Mouse (Mus musculus) cerebellum, adult 11-12 months (tissue): ENCODE measurements around the gene Setd1b.
A peak's percentile ranks its signal among the peaks of the same experiment; 100 is the strongest.

Experiments used
- DNase-seq: peaks from one replicate; pipeline ENCODE4 v3.0.0; 2022

Gene Setd1b

DNA sequence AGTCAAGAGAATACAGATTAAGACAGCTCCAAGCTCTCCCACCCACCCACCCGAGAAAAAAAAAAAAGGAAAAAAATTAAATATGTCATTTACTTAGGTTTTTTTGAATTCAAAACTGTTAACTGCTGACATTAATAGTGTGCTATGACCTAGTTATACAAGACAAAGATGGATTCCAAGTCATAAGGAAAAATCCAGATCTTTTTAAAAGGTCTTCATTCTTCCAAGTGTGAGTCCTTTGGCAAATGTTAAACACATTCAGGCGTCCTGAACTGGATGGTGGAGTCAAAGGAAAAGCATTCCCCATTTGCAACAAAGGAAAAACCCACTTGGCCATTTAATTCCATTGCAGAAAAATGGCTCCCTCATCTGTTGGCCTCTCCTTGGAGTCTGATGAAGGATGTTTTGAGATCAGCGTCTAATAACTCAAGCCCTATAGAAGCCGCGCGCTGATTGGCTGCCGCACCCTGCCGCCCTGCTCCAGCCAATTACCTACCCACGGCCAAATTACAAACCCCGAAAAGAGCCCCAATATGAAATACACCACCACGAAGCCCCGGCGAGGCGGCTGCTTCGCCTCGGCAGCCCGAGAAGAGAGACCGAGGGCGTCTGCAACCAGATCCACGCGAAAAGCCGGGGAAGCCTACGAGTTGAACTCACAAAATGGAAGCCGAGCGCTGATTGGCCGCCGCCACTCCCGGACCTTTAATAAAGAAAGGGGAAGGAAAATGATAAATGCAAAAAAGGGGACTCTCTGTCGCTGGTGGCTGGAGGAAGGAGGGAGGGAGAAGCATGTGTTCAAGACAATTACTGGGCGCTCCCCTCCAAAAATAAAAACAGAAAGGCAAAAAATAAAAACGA, 1.1 kb upstream of the Setd1b start:
- DNase-seq, result peak; percentile 95

DNA sequence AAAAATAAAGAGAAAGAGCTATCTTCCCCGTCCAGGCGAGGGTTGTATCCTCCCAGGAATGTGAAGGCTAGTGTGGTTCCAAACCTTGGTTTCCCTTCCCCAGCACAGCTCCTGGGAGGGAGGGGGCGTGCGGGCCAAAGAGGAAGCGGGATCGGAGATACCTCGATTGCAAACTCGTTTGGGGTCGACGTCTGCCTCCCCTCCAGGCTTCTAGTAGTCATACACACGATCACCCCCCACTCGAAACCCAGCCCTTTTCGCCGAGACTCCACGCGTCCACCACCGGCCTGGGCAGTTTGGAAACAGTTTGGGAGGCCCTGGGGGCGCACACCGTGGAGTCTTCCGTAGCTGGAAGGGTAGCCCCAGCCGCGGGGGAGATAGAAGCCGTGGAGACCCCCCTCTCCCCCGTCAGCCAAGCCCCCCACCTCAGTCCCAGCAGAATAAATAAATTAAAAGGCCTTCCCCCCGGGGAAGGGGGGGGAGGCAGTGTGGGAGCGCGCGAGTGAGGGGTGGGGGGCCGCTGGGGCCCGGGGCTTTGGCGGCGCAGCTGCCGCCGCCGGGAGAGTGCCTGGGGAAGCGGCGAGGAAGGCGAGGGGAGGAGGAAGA, 335 bp upstream of the Setd1b start:
- peak; percentile 77 for DNase-seq

DNA sequence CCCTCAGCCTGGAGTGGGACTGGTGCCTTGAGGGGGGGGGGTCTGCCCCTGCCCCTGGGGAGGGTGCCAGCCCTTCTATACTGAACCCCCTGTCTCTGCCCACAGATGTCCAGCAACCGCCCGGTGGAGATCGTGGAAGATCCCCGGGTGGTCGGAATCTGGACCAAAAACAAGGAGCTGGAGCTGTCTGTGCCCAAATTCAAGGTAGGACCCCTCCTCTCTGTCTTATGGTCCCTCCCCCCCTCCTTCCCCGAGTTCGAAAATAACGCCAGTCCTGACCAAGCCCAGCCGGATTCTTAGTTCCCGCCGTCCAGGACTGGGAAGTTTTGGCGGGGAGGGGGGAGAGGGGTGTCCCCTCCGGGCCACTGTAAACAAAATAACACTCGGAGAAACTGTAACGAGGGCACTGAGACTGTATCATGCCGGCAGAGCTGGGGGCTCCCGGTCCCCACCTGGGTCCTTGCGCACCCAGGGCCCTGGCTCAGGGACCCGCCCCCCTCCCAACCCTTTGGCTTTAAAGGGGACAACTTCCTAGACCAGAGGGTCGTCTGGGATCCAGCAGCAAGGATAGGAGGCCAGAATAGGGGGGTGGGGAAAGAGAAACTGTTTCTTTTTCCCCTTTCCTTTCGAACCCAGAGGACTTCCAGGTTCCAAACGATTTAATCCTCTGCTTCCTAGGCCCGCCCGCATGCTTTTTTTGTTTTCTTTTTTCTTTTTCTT, 1.4 kb downstream of the Setd1b start:
- DNase-seq, result peak; percentile 77

DNA sequence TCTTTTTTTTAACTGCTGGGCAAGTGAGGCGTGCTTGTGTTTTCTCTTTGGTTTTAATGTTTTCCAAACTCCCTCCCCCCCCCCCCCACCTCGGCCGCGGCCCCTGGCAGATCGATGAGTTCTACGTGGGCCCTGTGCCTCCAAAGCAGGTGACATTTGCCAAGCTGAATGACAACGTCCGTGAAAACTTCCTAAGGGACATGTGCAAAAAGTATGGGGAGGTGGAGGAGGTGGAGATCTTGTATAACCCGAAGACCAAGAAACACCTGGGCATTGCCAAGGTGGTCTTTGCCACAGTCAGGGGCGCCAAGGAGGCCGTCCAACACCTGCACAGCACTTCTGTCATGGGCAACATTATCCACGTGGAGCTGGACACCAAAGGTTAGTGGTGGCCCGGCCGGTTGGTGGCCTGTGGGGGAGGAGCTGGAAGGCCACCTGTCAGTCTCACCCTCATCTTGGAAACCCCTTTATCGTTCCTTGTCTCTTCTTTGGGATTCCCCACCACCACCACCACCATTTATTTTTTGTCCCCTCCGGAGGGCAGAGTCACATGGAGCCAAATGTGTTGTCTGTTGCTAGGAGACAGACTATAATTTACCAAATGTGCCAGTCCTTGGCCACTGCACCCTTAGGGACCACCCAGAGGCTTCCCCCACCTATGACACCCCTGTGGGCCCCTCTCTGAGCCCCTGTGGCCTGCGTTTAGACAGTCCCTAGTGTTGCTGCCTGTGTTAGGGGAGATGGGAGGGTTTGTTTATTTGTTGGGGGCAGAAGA, 2.2 kb downstream of the Setd1b start:
- peak; percentile 76 for DNase-seq

DNA sequence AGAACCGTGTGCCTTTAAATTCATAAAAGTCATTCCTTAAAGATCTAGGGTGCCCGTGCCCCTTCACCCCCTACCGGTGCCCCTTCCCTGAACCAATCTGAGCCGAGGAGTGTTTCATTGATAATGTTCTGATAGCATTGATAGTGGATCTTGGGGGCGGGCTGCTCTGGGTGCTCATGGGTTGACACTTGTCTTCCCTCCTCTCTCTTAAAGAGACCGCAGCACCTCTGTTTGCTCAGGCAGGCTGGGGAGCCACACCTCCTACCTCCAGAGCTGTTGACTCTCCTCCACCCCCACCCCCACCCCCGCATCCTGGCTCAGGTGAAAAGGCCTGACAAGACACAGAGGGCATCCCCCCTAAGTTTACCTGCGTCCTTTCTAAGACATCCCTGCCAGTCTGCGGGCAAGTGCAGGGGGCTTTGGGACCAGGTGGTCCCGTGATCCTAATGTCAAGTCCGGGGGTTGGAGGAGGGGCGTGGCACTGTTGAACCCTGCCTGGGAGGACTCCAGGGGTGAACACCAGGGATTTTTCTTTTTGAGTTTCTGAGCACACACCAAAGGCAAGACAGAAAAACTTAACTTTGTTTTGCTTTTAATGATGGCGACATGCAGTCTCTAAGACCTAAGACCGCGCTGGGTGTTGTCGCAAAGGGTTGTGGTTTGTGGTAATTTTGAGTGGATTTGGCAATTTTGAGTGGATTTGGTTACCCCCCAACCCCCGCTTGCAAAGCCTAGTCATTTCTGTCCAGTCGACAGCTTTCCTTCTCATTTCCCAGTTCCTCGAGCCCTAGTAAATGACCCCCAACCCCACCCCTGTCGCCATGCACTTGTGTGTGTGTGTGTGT, 3.0 kb downstream of the Setd1b start:
- peak; percentile 61 for DNase-seq

DNA sequence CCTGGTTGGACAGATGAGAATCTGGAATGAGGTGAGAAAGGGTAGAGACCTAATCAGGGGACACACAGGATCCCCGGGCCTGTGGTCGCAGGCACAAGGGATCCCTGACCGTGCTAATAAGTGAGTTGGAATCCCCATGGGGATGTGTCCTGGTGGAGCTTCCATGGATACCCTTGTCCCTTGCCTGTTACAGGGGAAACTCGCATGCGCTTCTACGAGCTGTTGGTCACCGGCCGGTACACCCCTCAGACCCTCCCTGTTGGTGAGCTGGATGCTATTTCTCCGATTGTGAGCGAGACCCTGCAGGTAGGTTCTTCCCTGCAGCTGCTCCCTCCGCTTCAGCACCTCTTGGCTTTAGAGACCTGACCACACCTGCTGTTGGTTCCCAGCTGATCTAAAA, 4.4 kb downstream of the Setd1b start:
- DNase-seq, result peak; percentile 43

DNA sequence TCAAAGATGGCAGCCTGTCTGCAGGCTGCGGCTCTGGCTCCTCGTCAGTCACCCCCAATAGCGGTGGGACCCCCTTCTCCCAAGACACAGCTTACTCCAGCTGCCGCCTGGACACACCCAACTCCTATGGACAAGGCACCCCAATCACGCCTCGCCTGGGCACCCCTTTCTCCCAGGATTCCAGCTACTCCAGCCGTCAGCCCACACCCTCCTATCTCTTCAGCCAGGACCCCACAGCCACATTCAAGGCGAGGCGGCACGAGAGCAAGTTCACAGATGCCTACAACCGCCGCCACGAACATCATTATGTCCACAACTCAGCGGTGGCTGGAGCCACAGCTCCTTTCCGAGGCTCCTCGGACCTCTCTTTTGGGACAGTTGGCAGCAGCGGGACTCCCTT, 5.6 kb downstream of the Setd1b start:
- no peak for DNase-seq

DNA sequence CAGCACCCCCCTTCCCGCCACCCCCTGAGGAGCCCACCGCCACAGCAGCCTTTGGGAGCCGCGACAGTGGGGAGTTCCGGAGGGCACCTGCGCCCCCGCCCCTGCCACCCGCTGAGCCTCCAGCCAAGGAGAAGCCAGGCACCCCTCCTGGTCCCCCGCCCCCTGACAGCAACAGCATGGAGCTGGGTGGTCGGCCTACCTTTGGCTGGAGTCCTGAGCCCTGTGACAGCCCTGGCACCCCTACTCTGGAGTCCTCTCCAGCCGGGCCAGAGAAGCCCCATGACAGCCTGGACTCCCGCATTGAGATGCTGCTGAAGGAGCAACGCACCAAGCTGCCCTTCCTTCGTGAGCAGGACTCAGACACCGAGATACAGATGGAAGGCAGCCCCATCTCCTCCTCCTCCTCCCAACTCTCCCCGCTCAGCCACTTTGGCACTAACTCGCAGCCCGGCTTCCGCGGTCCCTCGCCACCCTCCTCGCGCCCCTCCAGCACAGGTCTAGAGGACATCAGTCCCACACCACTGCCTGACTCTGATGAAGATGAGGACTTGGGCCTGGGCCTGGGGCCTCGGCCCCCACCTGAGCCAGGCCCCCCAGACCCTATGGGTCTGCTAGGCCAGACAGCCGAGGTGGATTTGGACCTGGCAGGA, 6.2 kb downstream of the Setd1b start:
- peak; percentile 64 for DNase-seq

DNA sequence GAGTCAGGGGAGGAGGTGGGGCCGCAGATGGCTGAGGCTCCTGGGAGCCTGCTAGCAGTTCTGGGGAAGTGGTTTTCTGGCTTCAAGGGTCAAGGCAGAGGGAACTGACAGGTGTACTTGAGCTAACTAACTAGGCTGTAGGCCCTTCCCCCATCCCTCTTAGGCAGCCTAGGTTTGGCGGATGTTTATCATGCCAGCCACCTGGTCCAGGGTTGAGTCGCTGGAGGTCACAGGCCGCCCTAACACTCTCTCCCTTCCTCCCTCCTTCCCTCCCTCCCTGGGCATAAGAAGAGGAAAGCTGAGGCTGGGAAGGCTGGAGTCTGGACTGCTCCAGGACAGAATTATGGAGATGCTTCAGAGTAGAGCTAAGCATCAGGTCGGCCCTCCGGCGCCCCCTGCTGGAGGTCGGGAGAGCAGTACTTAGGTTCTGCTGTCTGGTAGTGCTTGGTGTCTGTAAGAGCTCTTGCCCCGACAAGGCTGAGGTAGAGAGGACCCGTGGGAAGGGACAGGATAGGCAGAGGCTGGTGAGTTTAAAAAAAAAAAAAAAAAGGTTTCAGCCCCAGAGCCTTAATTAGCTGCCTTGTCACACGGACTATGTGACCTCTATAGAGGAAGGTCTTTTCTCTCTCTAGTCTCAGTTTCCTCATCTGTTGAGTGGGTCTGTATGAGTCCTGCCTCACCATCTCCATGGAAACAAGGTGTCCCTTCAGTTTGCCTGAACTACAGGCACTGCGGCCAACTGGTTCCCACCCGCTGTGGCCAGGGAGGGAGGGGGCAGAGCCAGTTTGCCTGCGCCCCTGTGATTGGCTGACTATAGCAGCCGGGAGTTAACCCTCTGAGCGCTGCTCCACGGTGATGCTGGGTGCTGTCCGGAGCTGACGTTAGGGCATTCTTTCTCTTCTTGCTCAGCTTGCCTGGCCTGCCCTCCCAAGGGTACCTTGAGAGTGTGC, 7.7 kb downstream of the Setd1b start:
- DNase-seq, result peak; percentile 90

DNA sequence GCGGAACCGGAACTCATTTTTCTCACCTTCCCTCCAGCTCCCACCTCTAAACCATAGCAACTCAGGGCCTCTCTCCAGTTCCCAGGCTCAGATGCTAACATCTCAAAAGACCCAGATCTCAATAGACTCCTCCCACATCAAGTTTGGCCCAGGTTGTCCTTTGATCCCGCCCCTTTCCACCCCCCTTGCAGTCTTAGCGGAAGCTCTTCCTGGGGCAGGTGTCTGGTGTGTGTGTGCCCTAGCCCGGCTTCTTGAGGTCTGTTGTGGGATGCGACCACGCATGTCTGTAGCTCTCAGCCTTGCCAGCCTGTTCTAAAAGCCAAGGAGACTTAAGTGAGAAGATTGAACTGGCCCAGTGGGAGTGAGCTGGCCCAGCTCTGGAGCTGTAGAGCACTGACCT, 8.6 kb downstream of the Setd1b start:
- peak; percentile 72 for DNase-seq

DNA sequence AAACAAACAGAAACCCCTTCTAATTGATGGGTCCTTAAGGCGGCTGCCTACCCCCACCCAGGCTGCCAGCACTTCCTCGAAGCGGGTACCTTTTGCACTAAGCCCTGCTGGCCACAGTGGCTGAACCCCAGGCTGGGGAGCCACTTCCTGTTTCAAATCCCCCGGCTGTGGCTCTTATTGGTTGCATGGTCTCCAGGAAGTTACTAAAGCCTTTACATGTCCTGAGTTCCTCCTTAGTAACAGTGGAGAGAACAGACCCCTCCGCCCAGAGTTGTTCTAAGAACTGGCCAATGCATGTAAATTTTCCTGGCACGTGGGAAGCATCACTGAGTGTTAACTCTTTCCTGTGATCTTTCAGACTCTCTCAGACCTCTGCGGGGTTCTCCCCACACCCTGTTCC, 9.1 kb downstream of the Setd1b start:
- no peak for DNase-seq

DNA sequence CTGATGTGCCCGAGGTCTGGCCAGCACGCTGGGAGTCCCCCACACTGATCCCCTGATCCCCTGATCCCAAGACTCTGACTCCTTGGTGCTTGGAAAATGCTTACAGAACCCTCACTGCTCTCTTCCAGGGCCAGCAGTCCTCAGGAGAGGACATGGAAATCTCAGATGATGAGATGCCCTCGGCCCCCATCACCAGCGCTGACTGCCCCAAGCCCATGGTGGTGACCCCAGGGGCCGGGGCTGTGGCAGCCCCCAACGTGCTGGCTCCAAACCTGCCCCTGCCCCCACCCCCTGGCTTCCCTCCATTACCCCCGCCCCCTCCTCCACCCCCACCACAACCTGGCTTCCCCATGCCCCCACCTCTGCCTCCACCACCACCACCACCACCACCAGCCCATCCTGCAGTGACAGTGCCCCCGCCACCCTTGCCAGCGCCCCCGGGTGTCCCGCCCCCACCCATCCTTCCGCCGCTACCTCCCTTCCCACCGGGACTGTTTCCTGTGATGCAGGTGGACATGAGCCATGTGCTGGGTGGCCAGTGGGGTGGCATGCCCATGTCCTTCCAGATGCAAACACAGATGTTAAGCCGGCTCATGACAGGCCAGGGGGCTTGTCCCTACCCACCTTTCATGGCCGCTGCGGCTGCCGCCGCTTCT, 9.8 kb downstream of the Setd1b start:
- peak; percentile 47 for DNase-seq

DNA sequence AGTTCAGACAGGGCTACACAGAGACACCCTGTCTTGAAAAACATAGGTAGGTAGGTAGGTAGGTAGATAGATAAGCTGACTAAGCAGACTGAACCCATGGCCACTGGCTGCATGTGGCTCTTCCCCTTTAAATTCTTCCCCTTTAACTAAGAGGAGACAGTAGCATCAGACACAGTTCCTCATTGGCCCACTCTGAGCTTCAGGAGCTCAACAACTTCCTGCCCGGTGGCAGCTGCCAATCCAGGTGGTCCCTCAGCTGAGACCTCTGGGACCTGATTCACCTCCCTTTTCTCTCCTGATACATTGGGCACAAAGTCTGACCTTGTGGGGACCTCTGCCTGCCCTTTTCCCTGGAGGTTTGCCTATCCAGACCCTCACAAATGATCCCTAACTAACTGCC, 10.9 kb downstream of the Setd1b start:
- no peak for DNase-seq

DNA sequence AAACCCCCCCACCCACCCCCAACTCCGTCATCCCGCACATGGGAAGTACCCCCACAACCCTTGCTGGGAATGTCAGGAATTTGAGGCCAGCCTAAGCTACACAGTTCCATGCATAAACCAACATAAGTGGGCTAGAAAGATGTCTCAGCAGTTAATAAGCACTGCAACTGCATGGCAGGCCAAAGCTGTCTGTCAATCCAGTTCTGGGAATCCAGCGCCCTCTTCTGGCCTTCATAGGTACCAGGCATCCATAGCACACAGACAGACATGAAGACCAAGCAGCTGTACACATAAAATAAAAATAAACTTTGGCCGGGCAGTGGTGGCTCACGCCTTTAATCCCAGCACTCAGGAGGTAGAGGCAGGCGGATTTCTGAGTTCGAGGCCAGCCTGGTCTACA, 13.4 kb downstream of the Setd1b start:
- peak; percentile 61 for DNase-seq

DNA sequence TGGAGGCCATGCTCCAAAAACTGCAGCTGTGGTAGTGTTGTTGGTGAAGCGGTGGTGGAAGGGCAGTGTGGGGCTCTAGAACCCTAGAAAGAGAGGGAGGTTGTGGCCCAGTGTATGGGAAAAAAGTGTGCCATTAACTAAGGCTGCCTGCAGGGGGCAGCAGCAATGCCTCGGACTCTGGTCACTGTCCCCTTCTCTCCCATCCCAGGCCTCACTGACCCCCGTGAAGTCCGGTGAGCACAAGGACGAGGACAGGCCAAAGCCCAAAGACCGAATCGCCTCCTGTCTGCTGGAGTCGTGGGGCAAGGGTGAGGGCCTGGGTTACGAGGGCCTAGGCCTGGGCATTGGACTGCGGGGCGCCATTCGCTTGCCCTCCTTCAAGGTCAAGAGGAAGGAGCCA, 14.8 kb downstream of the Setd1b start:
- DNase-seq, result no peak

DNA sequence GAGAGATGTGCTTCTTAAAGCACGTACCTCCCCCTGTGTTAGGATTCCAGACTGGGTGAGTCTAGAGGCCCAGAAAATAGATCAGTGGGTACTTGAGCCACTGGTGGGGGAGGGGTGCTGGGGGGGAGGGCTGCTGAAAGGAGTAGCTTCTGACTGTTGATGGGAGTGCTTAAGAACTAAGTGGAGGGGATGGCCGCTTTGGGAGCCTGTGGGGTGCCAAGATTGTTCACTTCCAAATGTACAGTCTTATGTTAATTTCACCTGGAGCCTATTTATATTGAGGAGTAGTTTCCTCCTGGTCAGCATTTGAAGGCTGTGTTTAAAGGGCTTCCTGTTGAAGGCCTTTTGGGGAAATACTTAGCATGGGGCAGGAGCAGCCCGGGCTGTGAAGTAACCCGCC, 16.0 kb downstream of the Setd1b start:
- no peak for DNase-seq

DNA sequence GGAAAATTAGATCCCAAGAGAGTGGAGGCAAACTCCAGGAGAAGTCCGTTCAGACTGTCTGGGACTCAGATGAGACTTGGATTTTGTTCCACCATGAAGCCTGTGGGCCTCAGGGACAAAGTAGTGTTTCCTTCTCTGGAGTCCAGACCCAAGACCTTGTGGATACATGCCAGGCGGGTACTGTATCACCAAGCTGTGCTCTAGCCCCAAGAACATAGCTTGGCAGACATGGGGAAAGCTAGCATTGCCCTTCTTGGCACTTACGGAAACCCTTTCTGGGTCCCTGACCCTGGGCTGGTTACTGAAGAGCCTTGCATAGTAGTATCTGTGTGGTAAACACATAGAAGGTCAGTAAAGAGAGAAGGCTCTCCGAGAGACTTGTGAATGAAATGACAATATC, 17.5 kb downstream of the Setd1b start:
- DNase-seq, result no peak

DNA sequence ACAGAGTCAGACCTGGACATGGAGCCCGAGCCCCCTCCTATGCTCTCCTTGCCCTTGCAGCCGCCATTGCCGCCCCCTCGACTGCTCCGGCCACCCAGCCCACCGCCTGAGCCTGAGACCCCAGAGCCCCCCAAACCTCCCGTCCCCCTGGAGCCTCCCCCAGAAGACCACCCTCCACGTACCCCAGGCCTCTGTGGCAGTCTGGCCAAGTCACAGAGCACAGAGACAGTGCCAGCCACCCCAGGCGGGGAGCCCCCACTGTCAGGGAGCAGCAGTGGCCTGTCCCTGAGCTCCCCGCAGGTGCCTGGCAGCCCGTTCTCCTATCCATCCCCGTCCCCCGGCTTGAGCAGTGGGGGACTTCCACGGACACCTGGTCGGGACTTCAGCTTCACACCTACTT, 17.9 kb downstream of the Setd1b start:
- DNase-seq, result peak; percentile 28

DNA sequence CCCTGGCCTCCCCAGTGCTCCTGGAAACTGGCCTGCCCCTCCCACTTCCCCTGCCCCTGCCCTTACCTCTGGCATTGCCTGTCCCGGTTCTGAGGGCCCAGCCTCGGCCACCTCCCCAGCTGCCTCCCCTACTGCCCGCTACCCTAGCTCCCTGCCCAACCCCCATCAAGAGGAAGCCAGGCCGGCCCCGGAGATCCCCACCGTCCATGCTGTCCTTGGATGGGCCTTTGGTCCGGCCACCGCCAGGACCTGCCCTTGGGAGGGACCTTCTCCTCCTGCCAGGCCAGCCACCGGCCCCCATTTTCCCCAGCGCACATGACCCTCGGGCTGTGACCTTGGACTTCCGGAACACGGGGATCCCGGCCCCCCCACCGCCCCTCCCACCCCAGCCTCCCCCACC, 18.3 kb downstream of the Setd1b start:
- peak; percentile 16 for DNase-seq

DNA sequence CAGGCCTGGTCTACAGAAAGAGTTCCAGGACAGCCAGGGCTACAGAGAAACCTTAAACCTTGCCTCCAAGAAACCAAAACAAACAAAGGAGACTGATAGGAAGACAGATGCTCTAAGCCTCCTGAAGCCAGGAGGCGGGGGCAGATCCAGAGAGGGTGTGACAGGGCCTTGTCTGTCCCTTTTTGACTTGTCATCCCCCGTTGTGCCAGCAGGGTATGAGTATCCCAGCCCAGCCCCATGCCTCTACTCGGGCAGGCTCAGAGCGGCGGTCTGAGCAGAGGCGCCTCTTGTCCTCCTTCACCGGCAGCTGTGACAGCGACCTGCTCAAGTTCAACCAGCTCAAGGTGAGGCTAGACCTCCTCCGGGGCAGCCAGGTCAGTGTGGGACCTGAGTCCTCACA, 20.9 kb downstream of the Setd1b start:
- DNase-seq, result no peak
